Mouse (Mus musculus) large intestine, adult 2 months (tissue): Measurements from ENCODE around the gene Stom. TPM values are rescaled to one million over a fixed set of nuclear protein-coding genes. Genes with fewer than 3 reads are reported as not detected.

Experiments
- DNase-seq: peaks from one replicate; pipeline ENCODE4 v3.0.0-alpha.2; 2012; ENCODE audit warnings: low read depth, low spot score
- WGBS: fragments of 180-500 bp; shearing (Covaris S2); methylation state at CpG from one replicate; pipeline ENCODE4 v1.1.7; 2018; 5-methylcytosine and 5-hydroxymethylcytosine counted together
- polyA plus RNA-seq: library from polyadenylated mRNA; depleted of rRNA; stranded (reverse); fragments of >200 nt; gene quantifications from 2 replicates; pipeline ENCODE4 v1.2.3, GENCODE M21; 2012; rRNA removed

Gene Stom
- polyA plus RNA-seq, 1 experiment = 161 TPM

GRCm38 (mm10) chr2:35278371-35279210 is 58.2 kb downstream of the Stom start:
- no peak for DNase-seq
- WGBS = 67% methylated on average over 7 of the region's 7 CpGs

GRCm38 (mm10) chr2:35277686-35278085 is 59.1 kb downstream of the Stom start:
- no peak for DNase-seq
- WGBS = 71% methylated on average over 3 of the region's 3 CpGs

- 36% methylated on average over 2 of the region's 2 CpGs for WGBS
- no peak for DNase-seq
Measured at GRCm38 (mm10) chr2:35273536-35273935, 63.2 kb downstream of the Stom start.

GRCm38 (mm10) chr2:35272881-35273280 is 63.9 kb downstream of the Stom start:
- WGBS = 58% methylated on average over 6 of the region's 6 CpGs
- DNase-seq = no peak

- WGBS = 18% methylated on average over 2 of the region's 2 CpGs
Measured at GRCm38 (mm10) chr2:35271817-35272216, 65.0 kb downstream of the Stom start.

GRCm38 (mm10) chr2:35270531-35270984 is 66.2 kb downstream of the Stom start:
- WGBS = 14% methylated on average over 10 of the region's 10 CpGs
- DNase-seq = no peak

More at GRCm38 (mm10) chr2:35271817-35272216, 65.0 kb downstream of the Stom start:
- DNase-seq = no peak

GRCm38 (mm10) chr2:35269716-35270260 is 67.0 kb downstream of the Stom start:
- DNase-seq = no peak
- 75% methylated on average over 4 of the region's 4 CpGs for WGBS

- no peak for DNase-seq
- WGBS = 69% methylated on average over 6 of the region's 6 CpGs
Measured at GRCm38 (mm10) chr2:35269136-35269535, 67.6 kb downstream of the Stom start.

GRCm38 (mm10) chr2:35267876-35268566 is 68.8 kb downstream of the Stom start:
- DNase-seq = no peak
- WGBS = 26% methylated on average over 10 of the region's 10 CpGs

GRCm38 (mm10) chr2:35267156-35267875 is 69.5 kb downstream of the Stom start:
- whole genome bisulfite sequencing = 45% methylated on average over 13 of the region's 13 CpGs
- no peak for DNase-seq

- 52% methylated on average over 9 of the region's 9 CpGs for WGBS
- no peak for DNase-seq
Measured at GRCm38 (mm10) chr2:35266251-35266905, 70.4 kb downstream of the Stom start.

GRCm38 (mm10) chr2:35265775-35266174 is 71.0 kb downstream of the Stom start:
- no peak for DNase-seq
- 75% methylated on average over 8 of the region's 8 CpGs for WGBS

GRCm38 (mm10) chr2:35265296-35265695 is 71.5 kb downstream of the Stom start:
- DNase-seq = no peak
- WGBS = 41% methylated on average over 8 of the region's 8 CpGs

- 77% methylated on average over 1 of the region's 1 CpGs for WGBS
- no peak for DNase-seq
Measured at GRCm38 (mm10) chr2:35264095-35264494, 72.7 kb downstream of the Stom start.

Other genes with a start within 250 kb of the Stom start
- gene AI182371, start 235.4 kb downstream of the Stom start, polyA plus RNA-seq = 0.22 and 0.26 TPM in 2 replicates
- gene Cntrl, start 227.5 kb downstream of the Stom start, polyA plus RNA-seq = 11.1 and 12.3 TPM in 2 replicates
- 41.9 and 70.1 TPM in 2 replicates for gene Rab14, start 135.9 kb downstream of the Stom start, polyA plus RNA-seq
- 304 and 320 TPM in 2 replicates for gene Gsn, start 80.6 kb downstream of the Stom start, polyA plus RNA-seq
- gene 4930568D16Rik, start 30.8 kb upstream of the Stom start, polyA plus RNA-seq = not detected in 2 replicates
- gene 4930402F06Rik, start 60.2 kb upstream of the Stom start, polyA plus RNA-seq = not detected in 2 replicates
- 3.9 and 9.0 TPM in 2 replicates for gene Ggta1, start 126.3 kb upstream of the Stom start, polyA plus RNA-seq
- 60.5 and 89.0 TPM in 2 replicates for gene Dab2ip, start 221.3 kb upstream of the Stom start, polyA plus RNA-seq